Mouse (Mus musculus) monocyte, adult 5-6 weeks (primary cell): Measurements from ENCODE around the gene Tbc1d23. TPM values are rescaled to one million over a fixed set of nuclear protein-coding genes. Genes with fewer than 3 reads are reported as not detected.

Experiments used
- ATAC-seq: fragments of 153-309, 156-312 bp; replicated peaks from 2 replicates; pipeline ENCODE4 v1.8.0; 2017; ENCODE audit warnings: mild to moderate bottlenecking; ENCODE audit not compliant: low TSS enrichment, insufficient number of reproducible peaks, severe bottlenecking, poor library complexity, low FRiP score
- total RNA-seq: library from RNA; stranded (forward); fragments of 200-1000, 200-491, 200-594 nt; gene quantifications from 3 replicates; pipeline ENCODE4 v1.2.3, GENCODE M21; 2017

The Tbc1d23 gene
- total RNA-seq, 1 experiment from 2014 or later = 99.9 TPM

GRCm38 (mm10) chr16:57121816-57122415, 109.4 kb downstream of the Tbc1d23 start:
- no peak for ATAC-seq

DNA sequence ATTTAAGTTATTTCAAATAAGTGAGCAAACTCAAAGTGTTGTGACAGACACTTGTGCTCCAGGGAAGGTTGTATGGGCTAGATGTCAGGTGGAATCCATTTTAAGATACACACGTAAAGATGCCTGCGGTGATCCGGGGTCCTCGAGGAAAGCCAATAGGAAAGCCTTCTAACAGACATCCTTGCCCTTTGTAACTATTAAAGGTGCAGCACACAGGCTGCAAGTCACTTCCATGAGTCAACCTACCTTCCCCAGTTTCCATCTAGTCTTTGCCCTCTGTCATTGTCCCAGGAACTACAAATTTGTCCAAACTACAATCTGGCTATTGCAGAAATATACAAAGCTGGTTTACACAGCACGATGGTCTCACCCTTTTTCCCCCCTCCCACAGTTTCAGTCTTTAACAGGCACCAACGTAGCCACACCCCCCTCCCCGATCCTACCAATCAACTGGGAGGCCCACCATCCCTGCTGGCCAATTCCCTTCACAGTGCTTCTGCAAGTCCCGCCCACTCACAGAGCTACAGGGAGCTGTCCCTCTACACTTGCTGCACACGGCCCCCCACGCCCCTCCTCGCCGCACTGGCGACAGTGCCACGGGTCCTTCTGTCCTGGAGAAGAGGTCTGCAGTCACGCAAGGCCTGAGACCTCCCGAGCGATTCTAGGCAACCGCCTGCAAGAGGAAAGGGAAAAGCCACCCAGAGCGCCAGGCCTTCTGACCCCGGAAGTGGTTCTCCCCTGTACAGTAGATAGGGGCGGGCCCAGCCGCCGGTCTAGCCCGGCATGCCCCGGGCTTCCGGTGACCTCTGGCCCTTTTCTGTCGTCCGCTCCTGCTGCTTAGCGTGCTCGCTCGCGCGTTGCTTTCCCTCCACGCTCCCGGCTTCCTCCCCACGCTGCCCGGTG, 110.1 kb downstream of the Tbc1d23 start, which contains the start of gene Tomm70a:
Gene Tomm70a (plus strand): TSS at position 791 of the 903 bp plus-strand sequence.
- peak; percentile 94 for ATAC-seq

Other genes with a start within 250 kb of the Tbc1d23 start
- not detected in 3 replicates for gene Tmem45a2, start 160.1 kb downstream of the Tbc1d23 start, total RNA-seq
- gene Tomm70a, start 109.8 kb downstream of the Tbc1d23 start, total RNA-seq = 24.2 to 32.7 TPM (median 28.3 TPM) in 3 replicates
- gene Nit2, start 64.2 kb downstream of the Tbc1d23 start, total RNA-seq = 2.0 to 9.7 TPM (median 7.9 TPM) in 3 replicates
- 0.10 TPM in 1 of 3 replicates, not detected in the others for gene Tmem30c, start 61.4 kb upstream of the Tbc1d23 start, total RNA-seq
- gene Filip1l, start 121.6 kb upstream of the Tbc1d23 start, total RNA-seq = 186 to 207 TPM (median 200 TPM) in 3 replicates